8 mouse cellular contexts compared by ENCODE assay signal in the genomic region with DNA sequence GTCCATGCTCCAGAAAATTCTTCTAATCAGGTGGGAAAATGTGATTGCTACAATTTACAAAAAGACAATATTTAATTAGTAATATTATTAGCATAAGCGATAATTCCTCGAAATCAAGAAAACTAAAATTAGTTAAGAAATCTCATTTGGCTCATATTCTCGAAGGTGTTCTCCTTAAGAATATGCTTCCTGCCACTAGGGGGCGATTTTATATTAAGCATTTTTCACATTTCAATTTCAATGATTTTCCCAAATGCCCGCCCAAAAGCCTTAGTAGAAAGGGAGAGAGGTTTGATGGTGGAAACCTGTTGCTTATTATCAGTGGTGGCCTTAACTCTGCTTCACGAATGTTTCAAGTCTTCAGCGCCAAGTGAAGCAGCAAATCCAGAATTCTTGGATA.
DNase-seq lines count a peak whose midpoint lies in the region; ATAC-seq lines count a peak whose summit lies in the region.

No protein-coding gene starts in this region.

- intact Hi-C loops in left cerebral cortex, postnatal 4 days (cut with DNase I): no loop called here

- peak; percentile 7 for DNase-seq in adrenal gland, postnatal 10 days
- DNase-seq in adrenal gland, adult 2 months: no peak
- DNase-seq in left cerebral cortex, adult 11 months (ENCODE audit: low spot score): peak; percentile 6
- DNase-seq in left cerebral cortex, postnatal 4 days: no peak
- peak; percentile 64 for DNase-seq in NIH3T3 (ENCODE audit: low read depth)
- peak; percentile 4 for DNase-seq in embryo, embryonic 9.5 days (ENCODE audit: extremely low spot score)
- no peak for DNase-seq in urinary bladder, postnatal 10 days (ENCODE audit: low spot score)

- no peak for ATAC-seq in megakaryocyte, adult 5-6 weeks (ENCODE audit: poor library complexity, severe bottlenecking)

Comparison
In these comparisons a context has a peak if more than half of its experiments do, and no peak if none do; other contexts are left out.
1. DNase-seq: peak in adrenal gland, postnatal 10 days (single experiment), left cerebral cortex, adult 11 months (single experiment), NIH3T3 (single experiment) and embryo, embryonic 9.5 days (single experiment); none in adrenal gland, adult 2 months (single experiment), left cerebral cortex, postnatal 4 days (single experiment) and urinary bladder, postnatal 10 days (single experiment).